Mouse (Mus musculus) induced T-regulatory cell, adult 2 months (primary cell): ENCODE data around the gene Rcbtb2.

ENCODE experiments used
- DNase-seq: peaks from one replicate; pipeline ENCODE4 v3.0.0-alpha.2; 2012; ENCODE audit warnings: low read depth

Gene Rcbtb2

GRCm38 (mm10) chr14:73209262-73209661 lies 86.4 kb downstream of the Rcbtb2 start:
- peak; percentile 25 for DNase-seq

DNA sequence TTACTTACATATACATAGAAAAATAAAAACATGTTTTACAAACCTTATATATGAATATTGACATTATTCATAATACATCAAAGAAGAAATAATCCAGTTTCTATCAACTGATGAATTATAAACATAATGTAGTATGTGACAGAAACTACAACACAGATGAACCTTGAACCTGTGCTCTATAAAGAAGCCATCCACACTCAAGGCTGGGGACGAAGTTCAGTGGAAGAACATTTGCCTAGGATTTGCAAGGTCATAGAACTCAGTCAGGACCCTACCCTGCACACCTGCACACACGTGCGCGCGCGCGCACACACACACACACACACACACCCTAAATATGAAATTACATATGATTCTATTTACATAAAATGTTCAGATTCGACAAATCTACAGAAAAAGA lies 87.4 kb downstream of the Rcbtb2 start:
- DNase-seq: no peak

DNA sequence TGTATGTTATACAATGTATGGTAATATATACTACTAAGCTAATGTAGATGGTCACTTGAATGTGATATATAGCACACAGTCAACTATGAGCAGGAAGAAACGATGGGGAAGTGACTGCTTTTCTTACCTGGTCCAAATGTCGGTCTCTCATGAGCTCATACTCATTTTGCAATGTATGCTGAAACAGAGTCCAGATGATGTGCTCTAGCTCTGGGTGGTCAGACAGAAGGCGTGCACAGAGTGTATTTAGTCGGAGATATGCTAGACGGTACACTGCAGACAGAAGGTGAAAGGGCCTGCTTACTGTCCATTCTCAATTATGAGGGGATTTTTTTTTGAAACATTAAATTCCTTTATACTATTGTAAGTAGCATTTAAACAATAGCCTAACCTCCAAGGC lies 88.6 kb downstream of the Rcbtb2 start:
- DNase-seq: no peak

- no peak for DNase-seq
Measured at GRCm38 (mm10) chr14:73217062-73217461, 94.2 kb downstream of the Rcbtb2 start.

GRCm38 (mm10) chr14:73222316-73222970 lies 99.6 kb downstream of the Rcbtb2 start:
- DNase-seq: no peak

DNA sequence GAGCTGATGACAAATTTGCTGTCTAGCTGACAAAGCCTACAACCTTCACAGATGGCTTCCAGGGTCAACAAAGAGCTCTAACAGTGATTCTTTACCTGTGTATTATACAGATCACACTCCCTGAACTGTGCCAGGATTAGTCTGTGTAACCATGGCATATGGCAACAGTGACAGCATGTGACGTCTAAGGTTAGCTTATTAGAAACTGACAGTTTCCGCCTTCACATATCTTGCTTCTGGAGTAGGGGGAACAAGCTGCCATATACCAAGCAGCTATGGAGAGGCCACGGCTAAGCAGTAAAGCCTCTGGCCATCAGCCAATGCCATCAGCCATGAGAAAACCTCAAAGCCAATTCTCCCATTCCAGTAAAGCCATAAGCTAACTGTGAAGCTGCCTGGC lies 103.5 kb downstream of the Rcbtb2 start:
- no peak for DNase-seq

DNA sequence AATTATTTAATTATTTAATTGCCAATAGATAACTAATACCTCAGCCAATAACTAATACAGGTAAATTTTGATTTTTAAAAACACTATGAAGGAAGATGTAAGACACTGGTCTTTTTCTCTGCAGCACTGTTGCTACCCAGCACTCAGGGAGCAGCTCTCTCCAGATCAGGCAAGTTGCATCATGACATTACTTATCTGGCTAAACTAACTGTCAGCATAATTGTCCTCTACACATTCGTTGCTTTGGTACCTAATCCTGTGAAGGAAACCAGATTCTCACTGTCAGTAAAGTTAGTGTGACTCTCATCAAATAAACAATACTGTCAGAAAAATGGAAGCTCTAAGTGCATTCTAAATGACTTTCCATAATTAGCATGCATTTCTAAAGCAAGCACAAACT lies 104.0 kb downstream of the Rcbtb2 start:
- no peak for DNase-seq

DNA sequence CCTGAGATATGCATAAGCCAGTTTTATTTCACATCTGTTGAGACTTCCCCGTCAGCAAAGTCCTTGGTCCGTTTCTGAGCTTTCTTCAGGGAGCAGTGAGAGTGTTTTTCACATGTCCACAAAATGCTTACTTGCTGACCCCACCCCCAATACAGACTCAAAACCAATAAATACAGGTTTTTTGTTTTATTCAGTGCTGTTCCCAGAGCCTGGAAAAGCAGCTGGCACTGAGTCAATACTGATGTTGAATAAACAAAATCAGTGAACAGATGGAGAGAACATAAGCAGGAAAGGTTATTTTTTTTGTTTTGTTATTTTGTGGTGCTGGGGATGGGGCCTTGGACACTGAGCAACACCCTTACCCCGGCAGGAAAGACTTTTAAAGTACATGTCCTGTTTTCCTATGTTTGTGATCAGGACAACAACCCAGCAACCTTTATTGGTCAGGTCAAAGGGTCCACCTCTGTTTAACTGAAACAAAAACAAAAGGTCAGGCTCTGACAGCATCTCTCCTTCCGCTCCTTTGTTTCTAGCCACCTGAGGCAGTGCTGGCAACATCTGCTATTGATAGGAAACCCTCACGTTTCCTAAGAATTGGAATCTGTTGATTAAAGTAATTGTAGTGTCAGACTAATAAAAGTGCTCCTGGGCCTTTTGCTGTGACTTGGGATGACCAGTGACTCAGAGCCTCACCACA lies 108.6 kb downstream of the Rcbtb2 start:
- DNase-seq: no peak

- DNase-seq: no peak
Measured at GRCm38 (mm10) chr14:73234468-73235031, 111.7 kb downstream of the Rcbtb2 start.

GRCm38 (mm10) chr14:73237848-73238321 lies 115.0 kb downstream of the Rcbtb2 start, which contains the start of gene Lpar6:
Gene Lpar6 (plus strand): TSS chr14:73237895.
- peak; percentile 71 for DNase-seq

- peak; percentile 78 for DNase-seq
Measured at GRCm38 (mm10) chr14:73238498-73239250, 115.8 kb downstream of the Rcbtb2 start.

DNA sequence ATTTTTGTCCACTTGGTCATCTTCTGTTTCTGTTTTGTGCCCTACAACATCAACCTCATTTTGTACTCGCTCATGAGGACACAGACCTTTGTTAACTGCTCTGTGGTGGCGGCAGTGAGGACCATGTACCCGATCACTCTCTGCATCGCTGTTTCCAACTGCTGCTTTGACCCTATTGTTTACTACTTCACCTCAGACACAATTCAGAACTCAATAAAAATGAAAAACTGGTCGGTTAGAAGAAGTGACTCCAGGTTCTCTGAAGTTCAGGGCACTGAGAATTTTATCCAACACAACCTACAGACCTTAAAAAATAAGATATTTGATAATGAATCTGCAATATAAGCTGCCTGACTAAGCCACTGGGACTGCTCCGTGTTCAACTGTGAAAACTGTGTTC lies 116.5 kb downstream of the Rcbtb2 start:
- DNase-seq: peak; percentile 65

- peak; percentile 23 for DNase-seq
Measured at GRCm38 (mm10) chr14:73239857-73240256, 117.0 kb downstream of the Rcbtb2 start.

- peak; percentile 62 for DNase-seq
Measured at GRCm38 (mm10) chr14:73244061-73244597, 121.3 kb downstream of the Rcbtb2 start.

- DNase-seq: no peak
Measured at GRCm38 (mm10) chr14:73250056-73250455, 127.2 kb downstream of the Rcbtb2 start.

GRCm38 (mm10) chr14:73252276-73252675 lies 129.4 kb downstream of the Rcbtb2 start:
- DNase-seq: no peak

DNA sequence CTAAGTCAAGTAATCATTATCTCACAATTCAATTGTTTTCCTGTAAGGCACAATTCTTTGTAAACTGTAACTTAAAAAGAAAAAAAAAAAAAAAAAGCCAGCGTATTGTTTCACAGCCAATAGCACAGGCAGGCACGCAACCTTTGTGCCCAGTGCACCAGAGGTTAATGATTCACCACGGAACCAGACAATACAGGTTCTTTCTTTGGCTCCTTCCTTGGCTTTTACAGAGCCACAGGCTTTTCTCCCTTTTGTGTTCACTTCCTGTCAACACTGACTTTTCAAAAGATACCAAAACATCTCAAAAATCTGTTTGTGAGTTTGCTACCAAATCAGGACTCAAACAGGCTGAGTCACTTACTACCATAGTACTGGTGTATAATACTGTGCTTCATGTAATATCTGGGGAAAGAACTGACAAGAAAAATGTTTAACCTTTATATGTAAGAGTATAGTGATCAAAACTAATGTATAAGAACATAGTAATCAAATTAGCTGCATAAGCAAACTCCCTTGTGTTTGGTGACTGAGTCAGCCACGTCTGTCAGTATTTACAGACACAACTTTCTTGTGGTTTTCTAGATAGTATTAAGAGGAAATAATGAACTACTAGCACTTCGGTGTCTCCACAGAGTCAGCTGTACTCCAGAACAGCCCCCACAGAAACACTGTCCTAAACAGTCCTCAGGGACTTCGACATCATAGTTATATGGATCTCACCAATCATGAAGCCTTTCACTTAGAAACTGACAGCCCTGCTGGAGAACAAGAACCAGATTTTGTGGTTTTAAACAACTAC lies 130.8 kb downstream of the Rcbtb2 start:
- peak; percentile 42 for DNase-seq

GRCm38 (mm10) chr14:73254412-73254811 lies 131.6 kb downstream of the Rcbtb2 start:
- DNase-seq: no peak

- DNase-seq: no peak
Measured at GRCm38 (mm10) chr14:73255426-73255970, 132.7 kb downstream of the Rcbtb2 start.

DNA sequence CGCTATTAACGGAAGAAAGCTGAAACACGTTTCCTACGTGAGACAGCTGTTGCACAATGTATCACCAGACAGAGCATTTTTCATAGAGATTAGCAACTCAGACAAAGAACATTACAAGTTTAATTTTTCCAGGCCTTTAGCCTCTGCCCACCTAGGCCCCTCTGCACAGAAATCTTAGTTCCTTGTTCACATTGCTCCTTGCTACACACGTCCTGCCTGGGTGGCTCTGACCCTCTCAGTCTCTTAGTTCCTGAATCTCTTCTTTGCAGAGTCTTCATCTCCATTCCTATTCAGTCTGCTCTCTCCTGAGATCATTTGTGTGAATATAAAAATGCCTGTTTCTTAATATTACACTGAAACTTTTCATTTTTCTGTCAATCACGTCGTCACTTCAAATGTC lies 134.5 kb downstream of the Rcbtb2 start:
- DNase-seq: no peak
